Mouse (Mus musculus) small intestine, adult 2 months (tissue): ENCODE data around the gene Snx33.

ENCODE experiments used
- CTCF ChIP-seq: fragments of 200-500 bp; IDR thresholded peaks from 2 replicates; pipeline ENCODE4 v1.5.1; 2012; ENCODE audit warnings: low read depth, mild to moderate bottlenecking, control low read depth, inconsistent platforms, low read length, moderate library complexity, mixed read lengths; ENCODE audit not compliant: insufficient replicate concordance, insufficient read length; ENCODE audit errors: extremely low read depth
- POLR2A ChIP-seq: fragments of 200-500 bp; IDR thresholded peaks from 2 replicates; pipeline ENCODE4 v1.6.1; 2012; ENCODE audit warnings: low read depth, mild to moderate bottlenecking, control low read depth, inconsistent platforms, low read length, moderate library complexity

DNA sequence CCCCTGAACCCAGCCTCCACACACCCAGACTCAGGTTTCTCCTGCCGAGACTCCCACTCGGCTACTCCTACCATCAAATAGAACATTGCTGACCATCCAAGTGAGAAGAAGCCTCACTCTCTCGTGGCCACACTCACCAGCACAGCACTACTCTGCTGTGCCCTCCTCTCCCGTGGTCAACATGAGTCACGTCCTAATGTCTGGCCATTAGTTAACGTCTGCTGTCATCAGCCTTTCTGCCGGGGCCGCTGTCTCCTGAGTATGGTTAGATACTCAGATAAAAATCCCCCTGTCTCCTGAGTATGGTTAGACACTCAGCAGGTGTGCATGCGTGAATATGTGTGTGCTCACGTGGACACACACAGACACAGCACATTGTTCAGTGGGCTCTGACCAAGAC is 57.4 kb downstream of the Snx33 start:
- no peak for TF ChIP-seq CTCF
- TF ChIP-seq POLR2A, result no peak
